Mouse (Mus musculus) cerebellum, adult 8-10 months (tissue): ENCODE data around the gene Smad3.
A peak's percentile ranks its signal among the peaks of the same experiment; 100 is the strongest.

Experiments used
- DNase-seq: peaks from one replicate; pipeline ENCODE4 v3.0.0; 2022

The Smad3 gene

GRCm38 (mm10) chr9:63614018-63614985 lies 143.5 kb downstream of the Smad3 start:
- DNase-seq = no peak

GRCm38 (mm10) chr9:63613569-63613968 lies 144.2 kb downstream of the Smad3 start:
- DNase-seq = no peak

GRCm38 (mm10) chr9:63612565-63613515 lies 145.0 kb downstream of the Smad3 start:
- peak; percentile 37 for DNase-seq

- DNase-seq = no peak
These were observed 145.8 kb downstream of the Smad3 start for GRCm38 (mm10) chr9:63611967-63612366.

- no peak for DNase-seq
These were observed 146.9 kb downstream of the Smad3 start for GRCm38 (mm10) chr9:63610841-63611366.

GRCm38 (mm10) chr9:63610231-63610630 lies 147.6 kb downstream of the Smad3 start:
- DNase-seq = no peak

- DNase-seq = no peak
These were observed 148.0 kb downstream of the Smad3 start for GRCm38 (mm10) chr9:63609776-63610175.

DNA sequence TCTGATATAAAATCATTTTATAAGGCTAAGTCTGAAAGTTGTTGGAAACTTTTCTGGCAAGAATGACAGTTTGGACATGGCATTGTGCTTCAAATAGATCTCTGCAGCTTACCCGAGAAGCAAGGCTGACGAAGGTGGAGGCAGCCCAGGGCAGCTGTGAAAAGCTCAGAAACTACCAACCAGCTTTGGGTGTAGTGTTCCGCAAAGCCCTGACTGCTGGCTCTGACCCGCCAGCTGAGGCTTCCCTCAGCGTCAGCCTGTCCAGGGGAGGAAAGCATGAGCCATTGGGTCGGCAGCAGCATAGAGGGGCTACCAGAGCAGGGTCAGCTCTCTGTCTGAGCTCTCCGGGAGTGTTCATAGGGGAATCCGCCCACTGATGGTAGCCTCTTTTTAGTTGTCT lies 148.5 kb downstream of the Smad3 start:
- no peak for DNase-seq

GRCm38 (mm10) chr9:63608006-63608405 lies 149.8 kb downstream of the Smad3 start:
- DNase-seq = no peak

- no peak for DNase-seq
These were observed 151.2 kb downstream of the Smad3 start for GRCm38 (mm10) chr9:63606594-63606993.

DNA sequence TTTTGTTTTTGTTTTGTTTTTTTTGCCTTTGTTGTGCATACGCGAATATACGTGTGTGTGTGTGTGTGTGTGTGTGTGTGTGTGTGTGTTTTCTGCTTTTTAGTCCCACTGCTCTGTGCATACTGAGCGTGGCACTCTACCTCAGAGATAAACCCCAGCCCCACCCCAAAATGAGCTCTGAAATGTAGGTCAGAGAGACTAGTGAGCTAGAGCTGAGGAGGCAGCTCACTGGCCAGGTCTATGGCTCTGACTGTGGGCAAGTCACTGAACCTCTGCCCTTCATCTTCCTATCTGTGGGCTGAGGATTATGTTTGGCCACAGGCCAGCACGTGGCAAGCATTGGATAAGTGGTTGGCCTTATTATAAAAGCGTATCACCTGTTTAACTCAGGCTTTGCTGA lies 153.9 kb downstream of the Smad3 start:
- no peak for DNase-seq

DNA sequence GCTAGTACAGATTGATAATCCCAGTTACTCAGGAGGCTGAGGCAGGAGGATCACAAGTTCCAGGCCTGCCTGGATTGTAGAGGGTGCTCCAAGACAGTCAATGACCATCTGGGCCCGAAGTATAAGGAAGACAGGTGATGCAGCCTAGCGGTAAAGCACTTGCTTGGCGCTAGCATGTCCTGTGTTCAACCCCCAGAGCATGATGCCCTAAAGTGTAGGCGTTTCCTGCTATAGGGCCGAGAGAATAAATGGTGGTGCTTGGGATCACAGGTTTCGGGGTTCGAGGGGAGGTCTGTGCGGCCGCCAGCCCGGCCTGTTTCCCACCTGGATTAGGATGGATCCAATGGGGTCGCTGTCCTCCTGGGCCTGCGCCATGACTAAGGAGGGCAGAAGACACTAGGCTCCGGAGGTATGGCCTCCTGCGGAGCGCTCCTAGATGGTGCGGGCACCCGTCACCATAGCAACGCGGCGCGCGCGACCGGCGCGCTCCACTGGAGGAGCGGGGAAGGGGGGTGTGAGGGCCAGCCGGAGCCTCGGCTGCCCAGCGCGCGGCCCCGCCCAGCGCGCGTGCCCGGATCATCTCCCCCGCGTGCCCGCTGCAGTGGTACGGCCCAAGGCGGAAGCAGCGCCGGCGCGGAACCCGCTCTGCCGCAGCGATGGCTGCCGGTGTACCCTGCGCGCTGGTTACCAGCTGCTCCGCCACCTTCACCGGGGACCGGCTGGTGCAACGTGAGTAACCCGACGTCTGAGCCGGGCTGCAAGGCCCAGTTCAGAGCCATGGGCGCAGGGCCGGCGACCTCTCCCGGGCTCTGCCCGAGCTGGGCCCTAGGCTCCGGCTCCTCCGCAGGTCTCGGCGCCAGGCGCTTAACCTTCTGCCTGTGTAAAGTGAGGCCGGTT lies 155.5 kb downstream of the Smad3 start, which contains the start of the genes Iqch and Aagab:
Gene Iqch, minus strand, starts transcription at position 451 of the 897 bp plus-strand sequence.
Gene Aagab, plus strand, starts transcription at position 618 of the 897 bp plus-strand sequence.
- peak; percentile 97 for DNase-seq
